Mouse (Mus musculus): Measurements from ENCODE around the gene Cdk9. TPM values are rescaled to one million over a fixed set of nuclear protein-coding genes. Genes with fewer than 3 reads are reported as not detected.

Cdk9 gene
- polyA plus RNA-seq, 1 experiment: 260 TPM

- H3K4me3 ChIP-seq (ENCODE audit: insufficient read depth, low read length): no peak overlapping the region
- no peaks in the 10 kb centered on the region for H3K4me1 ChIP-seq (ENCODE audit: control insufficient read depth, insufficient read depth, low read length)
- TF ChIP-seq POLR2A (IDR thresholded peaks at IDR 0.05; ENCODE audit: extremely low read depth, insufficient read depth, low read length): no peak
Measured at GRCm38 (mm10) chr2:32700966-32701743, 11.7 kb downstream of the Cdk9 start.

GRCm38 (mm10) chr2:32699680-32700079, 13.2 kb downstream of the Cdk9 start:
- TF ChIP-seq POLR2A (IDR thresholded peaks at IDR 0.05; ENCODE audit: extremely low read depth, insufficient read depth, low read length): no peak
- no peak for TF ChIP-seq CTCF (IDR thresholded peaks at IDR 0.05; ENCODE audit: extremely low read depth, insufficient read depth, low read length)
- no peaks in the 10 kb centered on the region for H3K4me1 ChIP-seq (ENCODE audit: control insufficient read depth, insufficient read depth, low read length)
- no peak overlapping the region for H3K27ac ChIP-seq (ENCODE audit: insufficient read depth, low read length)

More at GRCm38 (mm10) chr2:32700966-32701743, 11.7 kb downstream of the Cdk9 start:
- H3K27ac ChIP-seq (ENCODE audit: insufficient read depth, low read length): no peak overlapping the region

DNA sequence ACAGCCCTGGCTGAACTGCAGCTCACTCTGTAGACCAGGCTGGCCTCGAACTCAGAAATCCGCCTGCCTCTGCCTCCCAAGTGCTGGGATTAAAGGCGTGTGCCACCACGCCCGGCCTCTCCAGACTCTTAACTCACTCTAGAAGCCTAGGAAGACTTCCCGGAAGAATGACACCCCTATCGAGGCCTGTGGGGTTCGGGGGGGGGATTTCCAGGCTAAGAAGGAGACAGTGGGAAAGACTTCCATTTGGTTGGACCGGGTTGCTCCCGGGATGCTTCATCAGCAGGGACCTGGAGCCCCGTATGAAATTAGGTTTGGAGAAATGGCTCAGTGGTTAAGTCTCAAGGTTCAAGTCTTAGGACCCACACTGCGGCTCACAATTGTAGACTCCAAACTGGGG, 18.2 kb downstream of the Cdk9 start:
- TF ChIP-seq CTCF (IDR thresholded peaks at IDR 0.05; ENCODE audit: extremely low read depth, insufficient read depth, low read length): no peak
- TF ChIP-seq POLR2A (IDR thresholded peaks at IDR 0.05; ENCODE audit: extremely low read depth, insufficient read depth, low read length): no peak
- H3K27ac ChIP-seq (ENCODE audit: insufficient read depth, low read length): no peak overlapping the region
- peaks cover 2% of the 10 kb centered on the region; the same call in 1 of the 2 replicates for H3K4me1 ChIP-seq (ENCODE audit: control insufficient read depth, insufficient read depth, low read length)
- H3K4me3 ChIP-seq (ENCODE audit: insufficient read depth, low read length): peak overlapping the region; percentile 65; the same call in 1 of the 2 replicates

More at GRCm38 (mm10) chr2:32699680-32700079, 13.2 kb downstream of the Cdk9 start:
- no peak overlapping the region for H3K4me3 ChIP-seq (ENCODE audit: insufficient read depth, low read length)

DNA sequence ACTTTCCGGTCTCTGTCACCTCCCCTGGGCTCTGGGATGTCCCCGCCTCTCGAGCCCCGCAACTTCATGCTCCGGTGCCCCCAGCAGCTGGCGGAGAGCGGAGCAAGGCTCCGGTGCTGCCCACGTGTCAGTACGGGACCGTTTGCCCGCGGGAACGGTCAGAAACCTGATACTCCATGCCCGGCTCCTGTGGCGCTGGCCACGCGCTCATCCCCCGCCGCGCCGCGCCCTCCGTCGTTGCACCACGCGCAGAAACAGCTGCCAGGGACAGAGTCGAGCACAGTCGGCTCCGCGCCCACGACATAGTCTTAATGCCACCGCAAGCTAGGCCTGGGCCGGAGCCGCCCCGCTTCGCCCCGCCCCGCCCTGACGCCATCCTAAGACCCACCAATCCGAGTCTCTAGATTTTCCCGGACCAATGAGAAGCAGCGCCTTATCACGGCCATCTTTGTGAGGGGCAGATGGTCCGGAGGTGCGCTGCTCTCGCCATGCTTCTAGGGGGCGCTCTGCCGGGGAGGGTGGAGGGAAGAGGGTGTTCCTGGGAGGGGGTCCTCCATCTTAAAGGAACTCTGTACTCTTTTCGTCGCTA, 19.0 kb downstream of the Cdk9 start:
- H3K4me3 ChIP-seq (ENCODE audit: insufficient read depth, low read length): peak overlapping the region; percentile 65
- peaks cover 2% of the 10 kb centered on the region; the same call in 1 of the 2 replicates for H3K4me1 ChIP-seq (ENCODE audit: control insufficient read depth, insufficient read depth, low read length)
- peak; percentile 65 for TF ChIP-seq CTCF (IDR thresholded peaks at IDR 0.05; ENCODE audit: extremely low read depth, insufficient read depth, low read length)
- peak; percentile 74 for TF ChIP-seq POLR2A (IDR thresholded peaks at IDR 0.05; ENCODE audit: extremely low read depth, insufficient read depth, low read length)
- H3K27ac ChIP-seq (ENCODE audit: insufficient read depth, low read length): no peak overlapping the region

DNA sequence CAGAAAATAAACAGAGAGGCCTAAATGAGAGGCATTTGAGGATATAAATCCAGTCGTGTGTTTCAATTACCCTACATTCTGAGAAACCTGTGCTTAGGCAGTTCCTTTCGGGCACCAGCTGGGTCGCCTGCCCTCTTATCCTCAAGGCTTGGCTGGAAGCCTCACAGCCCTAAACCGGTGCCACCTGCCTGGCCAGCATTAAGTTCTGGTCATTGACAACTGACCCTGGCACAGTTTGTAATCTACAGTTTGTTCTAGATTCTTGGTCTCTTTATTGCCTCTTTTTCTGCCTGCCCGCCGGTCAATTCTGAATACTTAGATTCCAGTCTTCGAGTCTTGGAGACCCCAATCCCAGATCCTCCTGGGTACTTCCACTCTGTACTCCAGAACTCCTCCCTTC, 19.6 kb downstream of the Cdk9 start:
- Histone ChIP-seq H3K4me1 (ENCODE audit: control insufficient read depth, insufficient read depth, low read length) (peaks cover 2% of the 10 kb centered on the region; the same call in 1 of the 2 replicates), H3K27ac (ENCODE audit: insufficient read depth, low read length) (no peak overlapping the region), H3K4me3 (ENCODE audit: insufficient read depth, low read length) (peak overlapping the region; percentile 65)
- TF ChIP-seq POLR2A (IDR thresholded peaks at IDR 0.05; ENCODE audit: extremely low read depth, insufficient read depth, low read length): no peak
- TF ChIP-seq CTCF (IDR thresholded peaks at IDR 0.05; ENCODE audit: extremely low read depth, insufficient read depth, low read length): no peak

DNA sequence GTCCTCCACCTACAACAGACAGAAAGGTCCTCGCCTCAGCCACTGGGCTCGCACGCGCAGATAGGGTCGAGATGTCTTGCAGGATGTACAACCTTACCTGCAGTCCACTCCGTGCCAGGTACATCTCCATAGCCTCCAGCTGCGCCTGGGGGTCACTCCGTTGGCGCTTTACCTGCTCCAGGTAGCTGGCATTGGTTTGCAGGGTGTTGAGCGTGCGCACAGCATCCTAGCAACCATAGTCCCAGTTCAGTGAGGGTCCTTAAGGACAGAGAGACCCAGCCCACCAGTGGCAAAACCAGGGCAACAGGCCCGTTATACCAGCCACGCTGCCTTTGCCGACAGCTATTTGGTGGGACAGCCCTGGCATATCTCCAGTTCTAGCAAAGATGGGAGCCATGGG, 20.4 kb downstream of the Cdk9 start:
- TF ChIP-seq CTCF (IDR thresholded peaks at IDR 0.05; ENCODE audit: extremely low read depth, insufficient read depth, low read length) (no peak), POLR2A (IDR thresholded peaks at IDR 0.05; ENCODE audit: extremely low read depth, insufficient read depth, low read length) (no peak)
- no peak overlapping the region for H3K4me3 ChIP-seq (ENCODE audit: insufficient read depth, low read length)
- H3K4me1 ChIP-seq (ENCODE audit: control insufficient read depth, insufficient read depth, low read length): peaks cover 2% of the 10 kb centered on the region; the same call in 1 of the 2 replicates
- no peak overlapping the region for H3K27ac ChIP-seq (ENCODE audit: insufficient read depth, low read length)

- Histone ChIP-seq H3K4me1 (ENCODE audit: control insufficient read depth, insufficient read depth, low read length) (peaks cover 2% of the 10 kb centered on the region; the same call in 1 of the 2 replicates), H3K27ac (ENCODE audit: insufficient read depth, low read length) (no peak overlapping the region), H3K4me3 (ENCODE audit: insufficient read depth, low read length) (no peak overlapping the region)
- no peak for TF ChIP-seq CTCF (IDR thresholded peaks at IDR 0.05; ENCODE audit: extremely low read depth, insufficient read depth, low read length)
- no peak for TF ChIP-seq POLR2A (IDR thresholded peaks at IDR 0.05; ENCODE audit: extremely low read depth, insufficient read depth, low read length)
Measured at GRCm38 (mm10) chr2:32691041-32691440, 21.8 kb downstream of the Cdk9 start.

GRCm38 (mm10) chr2:32689420-32689819, 23.5 kb downstream of the Cdk9 start:
- Histone ChIP-seq H3K4me3 (ENCODE audit: insufficient read depth, low read length) (no peak overlapping the region), H3K27ac (ENCODE audit: insufficient read depth, low read length) (no peak overlapping the region), H3K4me1 (ENCODE audit: control insufficient read depth, insufficient read depth, low read length) (peaks cover 2% of the 10 kb centered on the region; the same call in 1 of the 2 replicates)
- no peak for TF ChIP-seq POLR2A (IDR thresholded peaks at IDR 0.05; ENCODE audit: extremely low read depth, insufficient read depth, low read length)
- peak; percentile 100 for TF ChIP-seq CTCF (IDR thresholded peaks at IDR 0.05; ENCODE audit: extremely low read depth, insufficient read depth, low read length)

GRCm38 (mm10) chr2:32687562-32687961, 25.3 kb downstream of the Cdk9 start:
- no peak for TF ChIP-seq POLR2A (IDR thresholded peaks at IDR 0.05; ENCODE audit: extremely low read depth, insufficient read depth, low read length)

DNA sequence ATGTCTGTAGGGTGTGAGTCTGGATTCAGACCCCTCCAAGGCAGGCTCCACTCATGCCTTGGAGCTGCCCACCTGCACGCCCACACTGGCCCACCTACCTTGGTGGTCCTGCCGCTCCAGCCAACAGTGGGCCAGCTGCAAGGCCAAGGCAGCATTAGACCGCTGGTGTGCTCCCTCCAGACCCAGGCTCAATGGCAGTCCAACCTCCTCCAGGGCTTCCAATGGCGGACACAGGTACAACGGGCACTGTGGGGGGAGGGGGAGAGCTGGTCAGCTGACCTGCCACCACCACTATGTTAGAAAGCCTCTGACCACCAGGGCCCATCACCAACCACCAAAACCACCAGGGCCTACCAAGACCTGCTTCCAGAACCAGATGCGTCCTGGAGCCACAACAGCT, 26.2 kb downstream of the Cdk9 start:
- TF ChIP-seq CTCF (IDR thresholded peaks at IDR 0.05; ENCODE audit: extremely low read depth, insufficient read depth, low read length) (no peak), POLR2A (IDR thresholded peaks at IDR 0.05; ENCODE audit: extremely low read depth, insufficient read depth, low read length) (no peak)
- H3K4me3 ChIP-seq (ENCODE audit: insufficient read depth, low read length): no peak overlapping the region
- no peak overlapping the region for H3K27ac ChIP-seq (ENCODE audit: insufficient read depth, low read length)
- H3K4me1 ChIP-seq (ENCODE audit: control insufficient read depth, insufficient read depth, low read length): no peaks in the 10 kb centered on the region

More at GRCm38 (mm10) chr2:32687562-32687961, 25.3 kb downstream of the Cdk9 start:
- no peak overlapping the region for H3K27ac ChIP-seq (ENCODE audit: insufficient read depth, low read length)
- no peaks in the 10 kb centered on the region for H3K4me1 ChIP-seq (ENCODE audit: control insufficient read depth, insufficient read depth, low read length)
- no peak overlapping the region for H3K4me3 ChIP-seq (ENCODE audit: insufficient read depth, low read length)

All from cortical plate, adult 2 months (tissue).